Mouse (Mus musculus): ENCODE measurements at regions not wholly inside any gene's neighbourhood (a gene's known extent, or its start where the extent isn't known, plus 50 kb on each side); places are given as distances from the start of the nearest gene placed in this dataset.

DNA sequence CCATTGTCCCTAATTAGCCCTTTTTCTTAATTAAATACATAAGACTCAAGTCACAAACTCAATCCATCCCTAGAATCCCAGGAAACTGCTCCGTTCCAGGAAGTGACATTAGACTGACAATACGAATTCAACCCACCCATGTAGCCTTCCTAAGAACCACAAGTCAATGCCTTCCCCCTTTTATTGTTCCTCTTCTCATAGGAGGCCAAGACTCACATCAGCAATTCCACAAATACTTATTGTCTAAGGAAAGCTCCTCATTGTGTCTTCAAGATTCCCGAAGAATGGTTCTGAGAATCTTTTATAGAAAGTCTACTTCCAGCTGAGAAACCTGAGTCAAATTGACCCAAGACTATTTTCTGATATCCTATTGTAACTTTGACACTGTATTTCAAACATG, 147.3 kb downstream of the Dmac1 start:
- Histone ChIP-seq H3K9ac (no peak overlapping the region), H3K4me3 (replicated peaks) (no peak overlapping the region), H3K27ac (replicated peaks) (no peak overlapping the region), H3K27me3 (no peaks in the 10 kb centered on the region), H3K4me2 (replicated peaks) (no peak overlapping the region), H3K9me3 (replicated peaks) (no peaks in the 10 kb centered on the region), H3K36me3 (no peaks in the 10 kb centered on the region), H3K4me1 (no peaks in the 10 kb centered on the region)
- ATAC-seq (ENCODE audit: insufficient number of reproducible peaks, low FRiP score, low TSS enrichment, low read depth): no peak
- WGBS: 84% methylated on average over 3 of the region's 3 CpGs

DNA sequence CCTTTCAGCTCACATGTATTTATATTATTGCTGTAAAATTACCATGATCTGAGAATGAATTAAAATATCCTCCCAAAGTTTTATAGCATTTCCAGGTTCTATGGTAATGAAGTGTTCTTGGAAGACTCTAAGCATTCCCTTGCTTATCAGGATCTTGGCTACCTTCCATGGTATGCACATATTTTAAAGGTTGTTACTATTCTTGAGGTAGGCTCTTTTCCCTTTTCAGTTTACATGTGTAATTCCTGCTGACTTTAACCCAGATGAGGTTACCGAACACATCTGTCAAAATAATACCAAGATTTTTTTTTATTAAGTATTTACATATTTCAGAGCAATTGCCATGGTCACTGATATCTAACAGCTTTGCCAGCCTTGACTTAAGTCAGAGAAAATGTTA, 162.2 kb downstream of the Dmac1 start:
- peak; percentile 51; the same call in 1 of the 2 replicates for ATAC-seq (ENCODE audit: insufficient number of reproducible peaks, low FRiP score, low TSS enrichment, low read depth)

GRCm38 (mm10) chr4:75115346-75115745, 162.8 kb downstream of the Dmac1 start:
- H3K4me1 ChIP-seq: no peaks in the 10 kb centered on the region
- ATAC-seq (ENCODE audit: insufficient number of reproducible peaks, low FRiP score, low TSS enrichment, low read depth): no peak
- H3K27ac ChIP-seq (replicated peaks): no peak overlapping the region
- H3K4me3 ChIP-seq (replicated peaks): no peak overlapping the region
- H3K9ac ChIP-seq: no peak overlapping the region
- H3K27me3 ChIP-seq: no peaks in the 10 kb centered on the region
- no peak overlapping the region for H3K4me2 ChIP-seq (replicated peaks)
- no peaks in the 10 kb centered on the region for H3K9me3 ChIP-seq (replicated peaks)
- no peaks in the 10 kb centered on the region for H3K36me3 ChIP-seq
- WGBS: 31% methylated on average over 3 of the region's 3 CpGs

More for the DNA sequence above, 162.2 kb downstream of the Dmac1 start:
- H3K4me1 ChIP-seq: no peaks in the 10 kb centered on the region
- H3K9me3 ChIP-seq (replicated peaks): no peaks in the 10 kb centered on the region
- no peak overlapping the region for H3K4me3 ChIP-seq (replicated peaks)
- H3K9ac ChIP-seq: no peak overlapping the region
- no peaks in the 10 kb centered on the region for H3K27me3 ChIP-seq
- no peak overlapping the region for H3K4me2 ChIP-seq (replicated peaks)
- no peak overlapping the region for H3K27ac ChIP-seq (replicated peaks)
- 42% methylated on average over 1 of the region's 1 CpGs for WGBS
- no peaks in the 10 kb centered on the region for H3K36me3 ChIP-seq

DNA sequence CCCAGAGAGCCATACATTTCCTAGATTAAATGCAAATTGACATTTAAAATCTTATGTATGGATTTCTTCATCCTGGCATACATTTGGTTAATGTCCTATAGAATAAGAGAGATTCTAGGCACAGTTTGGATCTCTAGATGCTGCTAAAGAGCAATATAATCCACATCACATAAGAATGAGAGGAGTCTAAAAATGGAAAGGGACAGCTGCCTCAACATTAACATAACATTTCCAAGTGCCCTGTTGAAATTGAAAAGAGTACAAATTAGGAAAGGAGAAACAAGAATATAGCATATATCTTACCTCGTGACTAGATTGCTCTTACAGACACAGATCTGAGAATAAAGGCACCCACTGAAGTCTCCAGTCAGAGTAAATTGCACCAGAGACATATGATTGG, 212.3 kb downstream of the Dmac1 start:
- 50% methylated on average over 1 of the region's 1 CpGs for whole genome bisulfite sequencing
- H3K4me1 ChIP-seq: no peaks in the 10 kb centered on the region

GRCm38 (mm10) chr4:75063275-75063674, 214.8 kb downstream of the Dmac1 start:
- Histone ChIP-seq H3K27me3 (no peaks in the 10 kb centered on the region), H3K27ac (replicated peaks) (no peak overlapping the region), H3K4me1 (no peaks in the 10 kb centered on the region), H3K9ac (no peak overlapping the region), H3K4me2 (replicated peaks) (no peak overlapping the region), H3K36me3 (no peaks in the 10 kb centered on the region), H3K9me3 (replicated peaks) (no peaks in the 10 kb centered on the region), H3K4me3 (replicated peaks) (no peak overlapping the region)
- WGBS: 72% methylated on average over 2 of the region's 2 CpGs
- ATAC-seq (ENCODE audit: insufficient number of reproducible peaks, low FRiP score, low TSS enrichment, low read depth): no peak

More for the DNA sequence above, 212.3 kb downstream of the Dmac1 start:
- Histone ChIP-seq H3K27ac (replicated peaks) (no peak overlapping the region), H3K27me3 (no peaks in the 10 kb centered on the region), H3K4me2 (replicated peaks) (no peak overlapping the region), H3K4me3 (replicated peaks) (no peak overlapping the region), H3K9me3 (replicated peaks) (no peaks in the 10 kb centered on the region), H3K9ac (no peak overlapping the region), H3K36me3 (no peaks in the 10 kb centered on the region)
- no peak for ATAC-seq (ENCODE audit: insufficient number of reproducible peaks, low FRiP score, low TSS enrichment, low read depth)

- no peak overlapping the region for H3K27ac ChIP-seq (replicated peaks)
- no peak overlapping the region for H3K4me3 ChIP-seq (replicated peaks)
- H3K27me3 ChIP-seq: no peaks in the 10 kb centered on the region
- WGBS: 87% methylated on average over 1 of the region's 1 CpGs
- no peaks in the 10 kb centered on the region for H3K4me1 ChIP-seq
- no peaks in the 10 kb centered on the region for H3K9me3 ChIP-seq (replicated peaks)
- no peak for ATAC-seq (ENCODE audit: insufficient number of reproducible peaks, low FRiP score, low TSS enrichment, low read depth)
- H3K4me2 ChIP-seq (replicated peaks): no peak overlapping the region
- no peaks in the 10 kb centered on the region for H3K36me3 ChIP-seq
- H3K9ac ChIP-seq: no peak overlapping the region
Observed at GRCm38 (mm10) chr4:75043510-75043909, 234.6 kb downstream of the Dmac1 start.

GRCm38 (mm10) chr4:75042640-75043039, 235.5 kb downstream of the Dmac1 start:
- no peak overlapping the region for H3K9ac ChIP-seq
- H3K27me3 ChIP-seq: no peaks in the 10 kb centered on the region
- no peaks in the 10 kb centered on the region for H3K4me1 ChIP-seq
- no peak overlapping the region for H3K4me3 ChIP-seq (replicated peaks)
- no peaks in the 10 kb centered on the region for H3K9me3 ChIP-seq (replicated peaks)
- no peak overlapping the region for H3K4me2 ChIP-seq (replicated peaks)
- H3K27ac ChIP-seq (replicated peaks): no peak overlapping the region
- H3K36me3 ChIP-seq: no peaks in the 10 kb centered on the region
- 71% methylated on average over 1 of the region's 1 CpGs for WGBS
- ATAC-seq (ENCODE audit: insufficient number of reproducible peaks, low FRiP score, low TSS enrichment, low read depth): no peak

- no peaks in the 10 kb centered on the region for H3K36me3 ChIP-seq
- H3K27ac ChIP-seq (replicated peaks): no peak overlapping the region
- no peaks in the 10 kb centered on the region for H3K27me3 ChIP-seq
- no peaks in the 10 kb centered on the region for H3K9me3 ChIP-seq (replicated peaks)
- H3K4me2 ChIP-seq (replicated peaks): no peak overlapping the region
- no peak overlapping the region for H3K4me3 ChIP-seq (replicated peaks)
- H3K4me1 ChIP-seq: no peaks in the 10 kb centered on the region
- no peak for ATAC-seq (ENCODE audit: insufficient number of reproducible peaks, low FRiP score, low TSS enrichment, low read depth)
- no peak overlapping the region for H3K9ac ChIP-seq
- 69% methylated on average over 1 of the region's 1 CpGs for WGBS
Observed at GRCm38 (mm10) chr4:75041930-75042579, 236.1 kb downstream of the Dmac1 start.

All from embryonic facial prominence, embryonic 15.5 days (tissue).